Comparison of ENCODE assay signal across 22 mouse cellular contexts in genomic region chr19:3988750-3989149, GRCm38 (mm10). TPM values are rescaled to one million over a fixed set of nuclear protein-coding genes. Genes with fewer than 3 reads are reported as not detected.
A peak's percentile ranks its signal among the peaks of the same experiment; 100 is the strongest.
DNase-seq lines count a peak whose midpoint lies in the region; ATAC-seq and TF ChIP-seq lines count a peak whose summit lies in the region.
"Had no signal": no experiment of that assay in that cellular context is flagged by ENCODE, and none has a peak within 500 bp of the region (broad histone marks: within the 10 kb centered on the region; RNA-seq: fewer than 3 reads in every experiment).

No protein-coding gene starts in this region.

- peak overlapping the region; percentile 51 for H3K4me3 ChIP-seq in kidney, adult 2 months (ENCODE audit: insufficient read depth, low read depth, low read length)
- H3K4me3 ChIP-seq in kidney, embryonic 15.5 days (replicated peaks), result no peak overlapping the region
- H3K4me3 ChIP-seq in lung, embryonic 14.5 days (ENCODE audit: low read depth, low read length), result no peak overlapping the region
- no peak overlapping the region for H3K4me3 ChIP-seq in MEL (ENCODE audit: control insufficient read depth in 1 of 2, insufficient read depth in 1 of 2, low read depth in 2 of 2, low read length in 2 of 2)
- H3K4me3 ChIP-seq: forebrain, embryonic 10.5 days; hindbrain, embryonic 13.5 days; megakaryocyte, embryonic 14.5 days; neural tube, embryonic 12.5 days had no signal

- H3K4me1 ChIP-seq in kidney, adult 2 months (ENCODE audit: control insufficient read depth, insufficient read depth, low read length), result peaks cover 18% of the 10 kb centered on the region
- H3K4me1 ChIP-seq in kidney, embryonic 15.5 days, result peaks cover 50% of the 10 kb centered on the region
- H3K4me1 ChIP-seq in lung, embryonic 14.5 days (ENCODE audit: insufficient read depth), result 0 out of 2 replicates have a peak, but pooled peaks cover 7% of the 10 kb centered on the region
- H3K4me1 ChIP-seq in MEL (ENCODE audit: control insufficient read depth in 1 of 2, insufficient read depth in 2 of 2, low read length in 2 of 2), result peaks cover 0 to 8% of the 10 kb centered on the region in 2 experiments; a peak in 2 of 4 replicates

- H3K79me2 ChIP-seq in MEL (ENCODE audit: control insufficient read depth, insufficient read depth, low read length, poor library complexity), result no peaks in the 10 kb centered on the region

- no peaks in the 10 kb centered on the region for H3K9me3 ChIP-seq in kidney, embryonic 15.5 days (replicated peaks)
- no peaks in the 10 kb centered on the region for H3K9me3 ChIP-seq in lung, embryonic 14.5 days (ENCODE audit: low read depth, low read length)
- H3K9me3 ChIP-seq in MEL (replicated peaks; ENCODE audit: insufficient read depth, low read length), result no peaks in the 10 kb centered on the region
- H3K9me3 ChIP-seq: hindbrain, embryonic 13.5 days; neural tube, embryonic 12.5 days had no signal

- no peak for TF ChIP-seq EP300 in MEL (IDR thresholded peaks at IDR 0.05; ENCODE audit: low read depth in 1 of 2, low read length in 2 of 2)

- no peak overlapping the region for H3K27ac ChIP-seq in kidney, adult 2 months (ENCODE audit: insufficient read depth, low read depth, low read length)
- H3K27ac ChIP-seq in kidney, embryonic 15.5 days, result no peak overlapping the region
- H3K27ac ChIP-seq in lung, embryonic 14.5 days (ENCODE audit: low read depth), result no peak overlapping the region
- no peak overlapping the region for H3K27ac ChIP-seq in MEL (ENCODE audit: control insufficient read depth, low read depth, low read length)
- H3K27ac ChIP-seq: forebrain, embryonic 10.5 days; hindbrain, embryonic 13.5 days; neural tube, embryonic 12.5 days had no signal

- TF ChIP-seq RAD21 in MEL (IDR thresholded peaks at IDR 0.05; ENCODE audit: low read depth, low read length), result no peak; the same call in 1 of the 2 replicates

- TF ChIP-seq CTCF in kidney, adult 2 months (conservative IDR thresholded peaks at IDR 0.05; ENCODE audit: insufficient read depth, insufficient read length, low read depth, low read length), result peak; percentile 36; the same call in 1 of the 2 replicates
- peak; percentile 45 for TF ChIP-seq CTCF in lung, embryonic 14.5 days (IDR thresholded peaks at IDR 0.05; ENCODE audit: low read depth)
- TF ChIP-seq CTCF in MEL (IDR thresholded peaks at IDR 0.05 in 2 of 3, conservative IDR thresholded peaks at IDR 0.05 in 1 of 3; ENCODE audit: control insufficient read depth in 1 of 3, insufficient read depth in 1 of 3, low read depth in 2 of 3, low read length in 3 of 3, poor library complexity in 1 of 3, severe bottlenecking in 1 of 3), result peak; percentile 27 to 45 (median 38)

- peak; percentile 57 for DNase-seq in kidney, adult 2 months
- DNase-seq in lung, embryonic 14.5 days, result peak; percentile 15
- no peak for DNase-seq in lung, postnatal 25 days (ENCODE audit: low spot score)
- DNase-seq in MEL (ENCODE audit: low read depth, low spot score), result peak; percentile 32
- DNase-seq in thymus, postnatal 14 days, result no peak
- no peak for DNase-seq in natural killer cell, adult 2 months (ENCODE audit: low spot score in 2 of 2)
- DNase-seq: adrenal gland, postnatal 25 days; cerebellum, adult 2 months; gastrocnemius, postnatal 36 days; heart, postnatal 14 days; right cerebral cortex, postnatal 25 days had no signal

- WGBS in kidney, adult 2 months, result 84% methylated on average over 4 of the region's 4 CpGs
- WGBS in kidney, embryonic 15.5 days, result 91% methylated on average over 4 of the region's 4 CpGs
- 84% methylated on average over 4 of the region's 4 CpGs for WGBS in lung, embryonic 14.5 days

- H3K27me3 ChIP-seq in kidney, adult 2 months (replicated peaks; ENCODE audit: control insufficient read depth, insufficient read depth, low read length), result no peaks in the 10 kb centered on the region
- H3K27me3 ChIP-seq in kidney, embryonic 15.5 days, result no peaks in the 10 kb centered on the region
- H3K27me3 ChIP-seq in lung, embryonic 14.5 days (ENCODE audit: insufficient read depth, low read length), result no peaks in the 10 kb centered on the region
- peaks cover 2 to 4% of the 10 kb centered on the region in 2 experiments; a peak in 3 of 4 replicates for H3K27me3 ChIP-seq in MEL (ENCODE audit: control insufficient read depth in 1 of 2, insufficient read depth in 2 of 2, low read length in 2 of 2)
- H3K27me3 ChIP-seq: hindbrain, embryonic 13.5 days; neural tube, embryonic 12.5 days had no signal

- no peak overlapping the region for H3K4me2 ChIP-seq in kidney, embryonic 15.5 days
- H3K4me2 ChIP-seq in lung, embryonic 14.5 days, result no peak overlapping the region
- H3K4me2 ChIP-seq: heart, embryonic 11.5 days; hindbrain, embryonic 13.5 days; neural tube, embryonic 12.5 days had no signal

- no peak overlapping the region for H3K9ac ChIP-seq in kidney, embryonic 15.5 days
- no peak overlapping the region for H3K9ac ChIP-seq in lung, embryonic 14.5 days
- no peak overlapping the region for H3K9ac ChIP-seq in MEL (ENCODE audit: control insufficient read depth, low read depth, low read length, poor library complexity, severe bottlenecking)
- H3K9ac ChIP-seq: hindbrain, embryonic 13.5 days; neural tube, embryonic 12.5 days had no signal

- no peak for ATAC-seq in kidney, embryonic 15.5 days (replicated peaks; ENCODE audit: low FRiP score)
- no peak for ATAC-seq in lung, embryonic 14.5 days (ENCODE audit: insufficient read depth)
- ATAC-seq in erythroblast, adult 5-6 weeks (replicated peaks; ENCODE audit: low FRiP score, poor library complexity, severe bottlenecking), result 0 out of 2 replicates have a peak, but pooled peaks have one; percentile 42
- ATAC-seq: midbrain, embryonic 16.5 days had no signal

- no peak for TF ChIP-seq POLR2A in kidney, adult 2 months (IDR thresholded peaks at IDR 0.05; ENCODE audit: low read depth, low read length)
- TF ChIP-seq POLR2A in MEL (IDR thresholded peaks at IDR 0.05; ENCODE audit: control insufficient read depth in 1 of 2, insufficient read depth in 1 of 2, low read depth in 1 of 2, low read length in 2 of 2, poor library complexity in 1 of 2), result no peak

- no peaks in the 10 kb centered on the region; the same call in 1 of the 2 replicates for H3K36me3 ChIP-seq in kidney, adult 2 months (ENCODE audit: control insufficient read depth, insufficient read depth, low read length)
- peaks cover 6% of the 10 kb centered on the region; the same call in 1 of the 2 replicates for H3K36me3 ChIP-seq in kidney, embryonic 15.5 days
- H3K36me3 ChIP-seq in lung, embryonic 14.5 days (ENCODE audit: insufficient read depth), result no peaks in the 10 kb centered on the region
- H3K36me3 ChIP-seq in MEL (ENCODE audit: control insufficient read depth in 1 of 2, insufficient read depth in 2 of 2, low read length in 2 of 2), result no peaks in the 10 kb centered on the region; a peak in 1 of 4 replicates
- H3K36me3 ChIP-seq: forebrain, embryonic 10.5 days; hindbrain, embryonic 13.5 days; neural tube, embryonic 12.5 days had no signal

RNA-seq across cellular contexts. Expression of gene Acy3, which starts 2.4 kb away (rescaled TPM):
- polyA plus RNA-seq in kidney, adult 2 months (2012; rRNA removed), result 1,670 and 2,218 TPM in 2 replicates
- 28.6 and 35.0 TPM in 2 replicates for polyA plus RNA-seq in kidney, embryonic 15.5 days (2015; fragmentation: Nextera tagmentation; extraction: Ambion mirVana)
- 7.2 and 8.0 TPM in 2 replicates for polyA plus RNA-seq in lung, embryonic 14.5 days (2014; fragmentation: Nextera tagmentation; extraction: Ambion mirVana)
- 3.3 and 5.9 TPM in 2 replicates for total RNA-seq in MEL (2012; rRNA removed)
- polyA plus RNA-seq in MEL (2012; ENCODE audit: insufficient read depth in 1 of 2, insufficient read length in 2 of 2, low read depth in 1 of 2, low replicate concordance in 2 of 2, missing spikeins in 1 of 2), result 10 to 100 TPM in 1 of 2 experiments, not detected in 1; 12.1 TPM
- 1.5 TPM in 1 of 2 replicates, not detected in the other for total RNA-seq in erythroblast, adult 5-6 weeks (2015; ENCODE audit: low replicate concordance)
- 0.56 TPM in 1 of 2 replicates, not detected in the other for total RNA-seq in erythroblast, adult 5-6 weeks (2017; ENCODE audit: low replicate concordance)

RNA-seq across cellular contexts. Expression of gene Tbx10, which starts 3.8 kb away (rescaled TPM):
- polyA plus RNA-seq in kidney, adult 2 months (2012; rRNA removed), result 0.31 and 0.75 TPM in 2 replicates
- polyA plus RNA-seq in kidney, embryonic 15.5 days (2015; fragmentation: Nextera tagmentation; extraction: Ambion mirVana), result 0.75 and 1.5 TPM in 2 replicates
- not detected in 2 replicates for polyA plus RNA-seq in lung, embryonic 14.5 days (2014; fragmentation: Nextera tagmentation; extraction: Ambion mirVana)
- total RNA-seq in MEL (2012; rRNA removed), result not detected in 2 replicates
- not detected for polyA plus RNA-seq in MEL (2012; ENCODE audit: insufficient read depth in 1 of 2, insufficient read length in 2 of 2, low read depth in 1 of 2, low replicate concordance in 2 of 2, missing spikeins in 1 of 2)
- total RNA-seq in erythroblast, adult 5-6 weeks (2015; ENCODE audit: low replicate concordance), result not detected in 2 replicates
- total RNA-seq in erythroblast, adult 5-6 weeks (2017; ENCODE audit: low replicate concordance), result not detected in 2 replicates
- total RNA-seq: adrenal gland, postnatal 25 days; gastrocnemius, postnatal 36 days; heart, postnatal 14 days; layer of hippocampus, postnatal 14 days; left cerebral cortex, postnatal 14 days had no signal
- polyA plus RNA-seq: forebrain, embryonic 10.5 days; frontal cortex, adult 2 months; midbrain, embryonic 16.5 days; neural tube, embryonic 12.5 days had no signal

RNA-seq across cellular contexts. Expression of gene Nudt8, which starts 11.6 kb away (rescaled TPM):
- 19.9 and 20.9 TPM in 2 replicates for polyA plus RNA-seq in kidney, adult 2 months (2012; rRNA removed)
- 31.2 and 36.2 TPM in 2 replicates for polyA plus RNA-seq in kidney, embryonic 15.5 days (2015; fragmentation: Nextera tagmentation; extraction: Ambion mirVana)
- 24.4 and 25.3 TPM in 2 replicates for polyA plus RNA-seq in lung, embryonic 14.5 days (2014; fragmentation: Nextera tagmentation; extraction: Ambion mirVana)
- total RNA-seq in MEL (2012; rRNA removed), result 64.8 and 71.5 TPM in 2 replicates
- polyA plus RNA-seq in MEL (2012; ENCODE audit: insufficient read depth in 1 of 2, insufficient read length in 2 of 2, low read depth in 1 of 2, low replicate concordance in 2 of 2, missing spikeins in 1 of 2), result 10 to 100 TPM in 1 of 2 experiments, not detected in 1; 58.1 TPM
- total RNA-seq in erythroblast, adult 5-6 weeks (2015; ENCODE audit: low replicate concordance), result 2.7 TPM in 1 of 2 replicates, not detected in the other
- 2.4 and 2.5 TPM in 2 replicates for total RNA-seq in erythroblast, adult 5-6 weeks (2017; ENCODE audit: low replicate concordance)

RNA-seq across cellular contexts. Expression of gene Gm49405, which starts 11.7 kb away (rescaled TPM):
- polyA plus RNA-seq in kidney, adult 2 months (2012; rRNA removed), result 1.2 and 1.7 TPM in 2 replicates
- polyA plus RNA-seq in kidney, embryonic 15.5 days (2015; fragmentation: Nextera tagmentation; extraction: Ambion mirVana), result 3.3 and 4.1 TPM in 2 replicates
- polyA plus RNA-seq in lung, embryonic 14.5 days (2014; fragmentation: Nextera tagmentation; extraction: Ambion mirVana), result 1.8 and 2.3 TPM in 2 replicates
- total RNA-seq in MEL (2012; rRNA removed), result 1.8 and 3.6 TPM in 2 replicates
- 1 to 10 TPM in 1 of 2 experiments, not detected in 1; 5.7 TPM for polyA plus RNA-seq in MEL (2012; ENCODE audit: insufficient read depth in 1 of 2, insufficient read length in 2 of 2, low read depth in 1 of 2, low replicate concordance in 2 of 2, missing spikeins in 1 of 2)
- 0.58 TPM in 1 of 2 replicates, not detected in the other for total RNA-seq in erythroblast, adult 5-6 weeks (2015; ENCODE audit: low replicate concordance)
- total RNA-seq in erythroblast, adult 5-6 weeks (2017; ENCODE audit: low replicate concordance), result 0.42 TPM in 1 of 2 replicates, not detected in the other

RNA-seq across cellular contexts. Expression of gene Doc2g, which starts 14.4 kb away (rescaled TPM):
- polyA plus RNA-seq in kidney, adult 2 months (2012; rRNA removed), result 5.1 and 5.5 TPM in 2 replicates
- 5.0 and 5.1 TPM in 2 replicates for polyA plus RNA-seq in kidney, embryonic 15.5 days (2015; fragmentation: Nextera tagmentation; extraction: Ambion mirVana)
- 2.2 and 3.0 TPM in 2 replicates for polyA plus RNA-seq in lung, embryonic 14.5 days (2014; fragmentation: Nextera tagmentation; extraction: Ambion mirVana)
- total RNA-seq in MEL (2012; rRNA removed), result 6.8 and 9.9 TPM in 2 replicates
- polyA plus RNA-seq in MEL (2012; ENCODE audit: insufficient read depth in 1 of 2, insufficient read length in 2 of 2, low read depth in 1 of 2, low replicate concordance in 2 of 2, missing spikeins in 1 of 2), result 10 to 100 TPM in 1 of 2 experiments, not detected in 1; 16.0 TPM
- 0.38 TPM in 1 of 2 replicates, not detected in the other for total RNA-seq in erythroblast, adult 5-6 weeks (2015; ENCODE audit: low replicate concordance)
- total RNA-seq in erythroblast, adult 5-6 weeks (2017; ENCODE audit: low replicate concordance), result not detected in 2 replicates

Comparison
In these comparisons a context has a peak if more than half of its experiments do, and no peak if none do; other contexts are left out.
1. DNase-seq: peak in kidney, adult 2 months (single experiment), lung, embryonic 14.5 days (single experiment) and MEL (single experiment); none in lung, postnatal 25 days (single experiment), thymus, postnatal 14 days (single experiment) and natural killer cell, adult 2 months (0 of 2).
2. RNA of gene Acy3, which starts 2.4 kb away (polyA plus RNA-seq): 1,670 to 2,218 TPM in kidney, adult 2 months; 28.6 to 35.0 TPM in kidney, embryonic 15.5 days, 12.1 TPM in MEL and 7.2 to 8.0 TPM in lung, embryonic 14.5 days; every median in the first group is over 10 times any median in the second.
3. Peak in every context shown above with its lines, with median percentiles within 50 percentile points of each other: CTCF ChIP-seq.